Mouse (Mus musculus) CH12.LX (cell line): ENCODE results near the gene Gm49318. TPM values are rescaled to one million over a fixed set of nuclear protein-coding genes. Genes with fewer than 3 reads are reported as not detected.

Experiments
- DNase-seq: peaks from one replicate; pipeline ENCODE4 v3.0.0-alpha.2; 2013; ENCODE audit errors: extremely low read depth
- H3K27ac ChIP-seq: 2 replicates; pipeline ENCODE4 v1.5.1; 2012; ENCODE audit warnings: low read depth, mild to moderate bottlenecking, control low read depth, moderate library complexity; ENCODE audit not compliant: insufficient read depth
- H3K27me3 ChIP-seq: replicated peaks from 2 replicates; pipeline ENCODE3; 2012; ENCODE audit warnings: inconsistent platforms
- H3K36me3 ChIP-seq, 2 experiments: replicated peaks in 1 of 2; 2 replicates each; pipeline versions ENCODE3 to v1.6.1; 2012; ENCODE audit warnings: inconsistent platforms in 1 of 2, low read length in 1 of 2, mild to moderate bottlenecking in 1 of 2, mixed read lengths in 1 of 2, moderate library complexity in 1 of 2; ENCODE audit not compliant: control insufficient read depth in 1 of 2, insufficient read depth in 1 of 2
- H3K4me1 ChIP-seq, 2 experiments: 2 replicates each; pipeline ENCODE4 v1.6.1; 2012; ENCODE audit warnings: inconsistent platforms in 1 of 2, moderate library complexity in 1 of 2; ENCODE audit not compliant: insufficient read depth in 2 of 2, control insufficient read depth in 1 of 2
- H3K4me2 ChIP-seq: 2 replicates; pipeline ENCODE4 v1.6.1; 2012; ENCODE audit warnings: low read depth, mild to moderate bottlenecking, control low read depth; ENCODE audit not compliant: poor library complexity, insufficient read depth, severe bottlenecking
- H3K4me3 ChIP-seq, 3 experiments: fragments of 150-350 bp in 1 of 3; sonication (generic) in 1 of 3; replicated peaks in 1 of 3; 2 replicates each; pipeline versions ENCODE3 to v1.5.1; 2011 to 2012; ENCODE audit warnings: low read depth in 2 of 3, low read length in 2 of 3, mild to moderate bottlenecking in 2 of 3, moderate library complexity in 2 of 3, control low read depth in 1 of 3, improper control_type of control experiment in 1 of 3, inconsistent platforms in 1 of 3, mixed read lengths in 1 of 3; ENCODE audit not compliant: poor library complexity in 1 of 3
- H3K79me2 ChIP-seq: replicated peaks from 2 replicates; pipeline ENCODE4 v1.6.1; 2012; ENCODE audit warnings: mild to moderate bottlenecking, moderate library complexity; ENCODE audit not compliant: control insufficient read depth, poor library complexity, insufficient read depth, severe bottlenecking; ENCODE audit errors: extremely low read depth
- H3K9ac ChIP-seq: 2 replicates; pipeline ENCODE4 v1.6.1; 2012; ENCODE audit warnings: low read depth, mild to moderate bottlenecking, control low read depth, moderate library complexity; ENCODE audit not compliant: insufficient read depth
- H3K9me3 ChIP-seq: replicated peaks from 2 replicates; pipeline ENCODE3; 2012; ENCODE audit warnings: low read length, inconsistent platforms, mixed read lengths
- CHD1 ChIP-seq: IDR thresholded peaks from 2 replicates; pipeline ENCODE4 v1.6.1; 2012; ENCODE audit warnings: low read depth, low read length, improper control_type of control experiment, inconsistent platforms
- ELF1 ChIP-seq: IDR thresholded peaks from 2 replicates; pipeline ENCODE4 v1.6.1; 2014; ENCODE audit warnings: low read depth, mild to moderate bottlenecking, inconsistent platforms, low read length, improper control_type of control experiment
- GABPA ChIP-seq: IDR thresholded peaks from 2 replicates; pipeline ENCODE4 v1.6.1; 2012; ENCODE audit warnings: low read depth, low read length, improper control_type of control experiment, inconsistent platforms; ENCODE audit not compliant: insufficient replicate concordance
- IRF4 ChIP-seq: IDR thresholded peaks from 2 replicates; pipeline ENCODE4 v1.6.1; 2014; ENCODE audit warnings: low read depth, mild to moderate bottlenecking, inconsistent platforms, low read length, improper control_type of control experiment
- JUN ChIP-seq: IDR thresholded peaks from 2 replicates; pipeline ENCODE4 v1.6.1; 2011; ENCODE audit warnings: low read depth, mild to moderate bottlenecking, low read length, improper control_type of control experiment, moderate library complexity; ENCODE audit not compliant: insufficient read depth
- KAT2A ChIP-seq: IDR thresholded peaks from 2 replicates; pipeline ENCODE4 v1.6.1; 2012; ENCODE audit warnings: low read length, improper control_type of control experiment, inconsistent platforms; ENCODE audit not compliant: insufficient replicate concordance
- MYC ChIP-seq: IDR thresholded peaks from 2 replicates; pipeline ENCODE4 v1.6.1; 2011; ENCODE audit warnings: low read depth, mild to moderate bottlenecking, improper control_type of control experiment, low read length
- NRF1 ChIP-seq: IDR thresholded peaks from 2 replicates; pipeline ENCODE4 v1.6.1; 2014; ENCODE audit warnings: low read depth, mild to moderate bottlenecking, inconsistent platforms, low read length, improper control_type of control experiment, moderate library complexity
- PAX5 ChIP-seq: IDR thresholded peaks from 2 replicates; pipeline ENCODE4 v1.6.1; 2012; ENCODE audit warnings: low read length, inconsistent platforms, mixed read lengths
- POLR2A ChIP-seq: IDR thresholded peaks from 2 replicates; pipeline ENCODE4 v1.6.1; 2011; ENCODE audit warnings: low read depth, mild to moderate bottlenecking, improper control_type of control experiment, low read length
- POLR2AphosphoS2 ChIP-seq: IDR thresholded peaks from 2 replicates; pipeline ENCODE4 v1.6.1; 2011; ENCODE audit warnings: low read depth, low read length, improper control_type of control experiment
- RAD21 ChIP-seq: IDR thresholded peaks from 2 replicates; pipeline ENCODE4 v1.6.1; 2011; ENCODE audit warnings: low read depth, mild to moderate bottlenecking, low read length, improper control_type of control experiment, moderate library complexity
- RCOR1 ChIP-seq: conservative IDR thresholded peaks from 2 replicates; pipeline ENCODE4 v1.6.1; 2012; ENCODE audit warnings: low read depth, mild to moderate bottlenecking, inconsistent platforms, low read length, improper control_type of control experiment
- SIN3A ChIP-seq: IDR thresholded peaks from 2 replicates; pipeline ENCODE4 v1.6.1; 2012; ENCODE audit warnings: low read length, improper control_type of control experiment, inconsistent platforms
- SMC3 ChIP-seq: IDR thresholded peaks from 2 replicates; pipeline ENCODE4 v1.6.1; 2011; ENCODE audit warnings: low read depth, low read length, improper control_type of control experiment
- TBP ChIP-seq: conservative IDR thresholded peaks from 2 replicates; pipeline ENCODE4 v1.6.1; 2011; ENCODE audit warnings: low read depth, low read length, improper control_type of control experiment
- USF2 ChIP-seq: conservative IDR thresholded peaks from 2 replicates; pipeline ENCODE4 v1.6.1; 2011; ENCODE audit warnings: low read depth, low read length, improper control_type of control experiment
- ZC3H11A ChIP-seq: IDR thresholded peaks from 2 replicates; pipeline ENCODE4 v1.6.1; 2012; ENCODE audit warnings: low read depth, mild to moderate bottlenecking, inconsistent platforms, low read length, improper control_type of control experiment
- ZNF384 ChIP-seq: IDR thresholded peaks from 2 replicates; pipeline ENCODE4 v1.6.1; 2012; ENCODE audit warnings: low read depth, low read length, improper control_type of control experiment, inconsistent platforms
- dilution Hi-C: fragments of 300-500 bp; cut with MboI; formaldehyde crosslinking; loops from 2 replicates; pipeline ENCODE4 v1.14.3; 2020; ENCODE audit warnings: low sequenced_read_pairs; ENCODE audit not compliant: extremely low pct_unique_long_range_greater_than_20kb, extremely low pct_ligation_motif_present
- in situ Hi-C: fragments of 300-500 bp; cut with MboI; formaldehyde crosslinking; loops from 3 replicates; pipeline ENCODE4 v1.14.3; 2019; ENCODE audit warnings: low sequenced_read_pairs, low pct_ligation_motif_present, low pct_unique_long_range_greater_than_20kb, mixed read lengths
- polyA plus RNA-seq: library from polyadenylated mRNA; unstranded; fragments of >175 nt; gene quantifications from 2 replicates; pipeline ENCODE4 v1.2.1, GENCODE M21; 2012; ENCODE audit warnings: low read depth; ENCODE audit not compliant: insufficient read length
- total RNA-seq, 2 experiments: library from RNA; depleted of rRNA; stranded (reverse); fragments of 300-350 nt in 1 of 2; fragments of >200 nt in 1 of 2; gene quantifications; 2 replicates each; pipeline ENCODE4 v1.2.3; 2012 to 2014

The Gm49318 gene
- total and polyA plus RNA-seq, 3 experiments, result not detected

DNA sequence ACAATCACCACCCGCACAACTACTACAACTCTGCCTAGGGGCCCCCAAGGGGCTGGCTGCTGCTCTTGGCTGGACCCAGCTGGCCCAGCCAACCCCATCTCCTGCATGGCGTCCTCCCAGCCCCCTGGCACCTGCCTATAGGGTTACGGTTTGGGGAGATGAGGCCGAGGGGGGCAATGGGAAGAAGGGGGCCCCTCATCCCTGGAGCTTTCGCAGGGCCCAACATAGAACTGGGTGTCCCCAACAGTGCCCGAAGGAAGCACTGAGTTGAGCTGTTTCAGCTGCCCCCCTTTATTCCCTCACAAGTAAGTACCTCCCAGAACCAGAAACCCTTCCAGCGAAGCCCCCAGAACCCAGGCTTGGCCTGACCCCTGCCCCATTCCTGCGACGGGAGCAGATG lies 37.1 kb upstream of the Gm49318 start:
- Histone ChIP-seq H3K4me1 (no peaks in the 10 kb centered on the region; a peak in 1 of 4 replicates), H3K36me3 (peaks cover 27 to 52% of the 10 kb centered on the region in 2 experiments), H3K4me2 (no peak overlapping the region), H3K27me3 (no peaks in the 10 kb centered on the region), H3K27ac (no peak overlapping the region), H3K9me3 (no peaks in the 10 kb centered on the region), H3K4me3 (no peak overlapping the region), H3K79me2 (no peaks in the 10 kb centered on the region), H3K9ac (no peak overlapping the region)
- no peak for TF ChIP-seq RAD21
- no peak for TF ChIP-seq PAX5
- no peak for TF ChIP-seq KAT2A
- no peak for TF ChIP-seq TBP
- TF ChIP-seq SMC3, result no peak
- no peak for TF ChIP-seq USF2
- TF ChIP-seq IRF4, result no peak
- no peak for TF ChIP-seq POLR2A
- TF ChIP-seq ZNF384, result no peak
- no peak for TF ChIP-seq MYC
- TF ChIP-seq ELF1, result no peak
- no peak for TF ChIP-seq POLR2AphosphoS2
- no peak for TF ChIP-seq ZC3H11A
- no peak for TF ChIP-seq JUN
- dilution Hi-C loops, result no loop called here
- in situ Hi-C loops, result no loop called here
- no peak for DNase-seq

DNA sequence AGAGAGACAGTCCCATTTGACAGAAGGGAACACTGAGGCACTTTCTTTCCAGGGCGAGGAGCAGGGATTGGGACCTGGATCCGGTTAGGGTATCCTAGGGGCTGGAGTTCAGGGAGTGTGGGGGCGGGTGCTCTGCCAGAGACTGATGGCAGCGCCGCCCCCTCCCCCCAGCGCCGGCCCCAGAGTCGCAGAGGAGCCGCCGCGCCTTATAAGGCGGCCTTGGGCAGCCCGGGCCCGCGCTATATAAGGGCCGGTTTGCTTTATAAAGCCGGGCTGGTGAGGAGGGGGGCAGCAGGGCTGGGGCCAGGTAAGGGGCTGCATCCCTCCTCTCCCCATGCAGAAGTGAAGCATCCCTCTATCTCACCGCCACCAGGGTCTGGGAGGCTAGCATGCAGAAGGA lies 28.9 kb upstream of the Gm49318 start:
- Histone ChIP-seq H3K4me2 (no peak overlapping the region), H3K9ac (no peak overlapping the region), H3K4me3 (no peak overlapping the region), H3K27me3 (peaks cover 39% of the 10 kb centered on the region), H3K27ac (no peak overlapping the region), H3K9me3 (no peaks in the 10 kb centered on the region), H3K4me1 (peaks cover 4 to 7% of the 10 kb centered on the region in 2 experiments; a peak in 2 of 4 replicates), H3K36me3 (no peaks in the 10 kb centered on the region), H3K79me2 (no peaks in the 10 kb centered on the region)
- in situ Hi-C loops, result no loop called here
- TF ChIP-seq NRF1, result no peak
- TF ChIP-seq SMC3, result no peak
- TF ChIP-seq IRF4, result no peak
- no peak for TF ChIP-seq POLR2AphosphoS2
- TF ChIP-seq ELF1, result no peak
- TF ChIP-seq KAT2A, result no peak
- TF ChIP-seq SIN3A, result no peak
- no peak for TF ChIP-seq JUN
- no peak for TF ChIP-seq RCOR1
- no peak for TF ChIP-seq USF2
- no peak for TF ChIP-seq GABPA
- no peak for TF ChIP-seq RAD21
- TF ChIP-seq ZC3H11A, result no peak
- no peak for TF ChIP-seq CHD1
- dilution Hi-C loops, result no loop called here
- no peak for DNase-seq
